Mouse (Mus musculus) kidney, adult 2 months (tissue): ENCODE measurements around the gene Blnk. TPM values are rescaled to one million over a fixed set of nuclear protein-coding genes. Genes with fewer than 3 reads are reported as not detected.

Experiments
- DNase-seq: peaks from one replicate; pipeline ENCODE4 v3.0.0; 2021
- H3K27ac ChIP-seq: fragments of 200-500 bp; 2 replicates; pipeline ENCODE4 v1.5.1; 2012; ENCODE audit warnings: low read depth, low read length, control low read depth, inconsistent platforms; ENCODE audit not compliant: insufficient read depth
- H3K27me3 ChIP-seq: fragments of 200-500 bp; replicated peaks from 2 replicates; pipeline ENCODE4 v1.6.1; 2012; ENCODE audit warnings: mild to moderate bottlenecking, moderate library complexity, low read length, inconsistent platforms; ENCODE audit not compliant: control insufficient read depth, insufficient read depth
- H3K36me3 ChIP-seq: fragments of 200-500 bp; 2 replicates; pipeline ENCODE4 v1.6.1; 2012; ENCODE audit warnings: mild to moderate bottlenecking, moderate library complexity, low read length, inconsistent platforms; ENCODE audit not compliant: control insufficient read depth, insufficient read depth
- H3K4me1 ChIP-seq: fragments of 200-500 bp; 2 replicates; pipeline ENCODE4 v1.6.1; 2011; ENCODE audit warnings: low read length; ENCODE audit not compliant: control insufficient read depth, insufficient read depth
- H3K4me3 ChIP-seq: fragments of 200-500 bp; 2 replicates; pipeline ENCODE4 v1.5.1; 2011; ENCODE audit warnings: mild to moderate bottlenecking, low read depth, low read length, control low read depth; ENCODE audit not compliant: insufficient read depth
- CTCF ChIP-seq: fragments of 200-500 bp; conservative IDR thresholded peaks from 2 replicates; pipeline ENCODE4 v1.5.1; 2011; ENCODE audit warnings: low read depth, mild to moderate bottlenecking, control low read depth, low read length, moderate library complexity, mixed read lengths; ENCODE audit not compliant: insufficient read depth, insufficient read length
- POLR2A ChIP-seq: fragments of 200-500 bp; IDR thresholded peaks from one replicate; pipeline ENCODE4 v1.6.1; 2011; ENCODE audit warnings: low read depth, low read length, control low read depth
- WGBS: fragments of 180-500 bp; shearing (Covaris S2); methylation state at CpG from one replicate; pipeline ENCODE4 v1.1.7; 2018; 5-methylcytosine and 5-hydroxymethylcytosine counted together
- polyA plus RNA-seq: library from polyadenylated mRNA; depleted of rRNA; stranded (reverse); fragments of >200 nt; gene quantifications from 2 replicates; pipeline ENCODE4 v1.2.3, GENCODE M21; 2012

The Blnk gene
- polyA plus RNA-seq, 1 experiment: 16.5 TPM

DNA sequence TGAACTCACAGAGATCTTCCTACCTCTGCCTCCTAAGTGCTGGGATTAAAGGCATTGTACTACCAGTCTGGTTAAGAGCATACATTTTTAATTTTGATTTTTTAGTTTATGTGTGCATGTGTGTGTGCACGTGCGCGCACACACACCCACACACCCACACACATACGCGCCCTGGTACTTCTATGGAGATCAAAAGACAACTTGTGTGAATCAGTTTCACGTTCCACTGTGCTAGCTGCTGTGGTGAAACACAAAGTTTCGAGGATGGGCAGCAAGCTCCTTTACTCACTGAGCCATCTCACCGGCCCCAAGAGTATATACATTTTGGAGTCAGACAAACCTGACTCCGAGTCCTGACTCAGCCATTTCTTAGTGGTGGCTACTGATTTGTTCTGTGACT lies 33.3 kb upstream of the Blnk start:
- no peak for DNase-seq
- WGBS: 91% methylated on average over 9 of the region's 9 CpGs
- TF ChIP-seq POLR2A (no peak), CTCF (no peak)
- no peaks in the 10 kb centered on the region for H3K36me3 ChIP-seq
- H3K27me3 ChIP-seq: no peaks in the 10 kb centered on the region
- no peak overlapping the region for H3K4me3 ChIP-seq
- no peaks in the 10 kb centered on the region for H3K4me1 ChIP-seq
- H3K27ac ChIP-seq: no peak overlapping the region

DNA sequence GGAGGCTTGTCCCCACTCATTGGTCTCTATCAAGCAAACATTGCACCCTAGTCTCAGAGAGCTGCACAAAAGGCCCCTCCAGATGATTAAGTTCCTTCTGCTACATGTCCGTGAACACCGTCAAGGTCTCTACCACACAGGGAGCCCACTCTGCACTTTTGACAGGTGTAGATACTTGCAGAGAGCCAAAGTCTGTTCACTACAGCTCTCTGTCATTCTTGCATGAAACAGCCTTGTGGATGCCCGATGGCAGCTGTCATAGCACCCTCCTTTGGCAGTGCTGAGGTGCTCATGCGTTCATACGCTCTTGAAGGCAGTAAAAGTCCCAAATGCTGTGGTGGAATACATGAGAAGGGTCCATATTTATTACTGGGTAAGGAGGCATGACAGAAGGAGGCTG lies 32.7 kb upstream of the Blnk start:
- no peak for DNase-seq
- Histone ChIP-seq H3K4me3 (no peak overlapping the region), H3K36me3 (no peaks in the 10 kb centered on the region), H3K27ac (no peak overlapping the region), H3K27me3 (no peaks in the 10 kb centered on the region), H3K4me1 (no peaks in the 10 kb centered on the region)
- WGBS: 80% methylated on average over 5 of the region's 5 CpGs
- no peak for TF ChIP-seq CTCF
- TF ChIP-seq POLR2A: no peak

DNA sequence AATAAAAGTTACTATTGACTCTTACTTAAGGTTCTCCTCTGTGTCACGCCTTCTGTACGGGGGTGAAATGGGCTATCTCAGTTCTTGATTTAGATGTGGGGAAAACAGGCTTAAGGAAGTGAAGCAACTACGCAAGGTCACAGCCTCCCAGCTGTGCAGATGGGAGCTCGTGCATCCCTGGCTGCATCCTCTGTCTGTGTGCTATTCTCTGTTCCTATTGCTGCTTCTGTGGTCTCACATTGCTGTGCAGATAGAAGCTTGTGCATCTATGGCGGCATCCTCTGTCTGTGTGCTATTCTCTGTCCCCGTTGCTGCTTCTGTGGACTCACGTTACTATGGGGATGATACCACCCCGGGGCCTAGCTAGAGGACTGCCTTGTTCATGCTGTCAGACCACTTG lies 32.2 kb upstream of the Blnk start:
- H3K36me3 ChIP-seq: no peaks in the 10 kb centered on the region
- H3K4me3 ChIP-seq: no peak overlapping the region
- no peak overlapping the region for H3K27ac ChIP-seq
- TF ChIP-seq POLR2A: no peak
- no peak for TF ChIP-seq CTCF
- no peaks in the 10 kb centered on the region for H3K4me1 ChIP-seq
- no peak for DNase-seq
- H3K27me3 ChIP-seq: no peaks in the 10 kb centered on the region
- 85% methylated on average over 8 of the region's 8 CpGs for WGBS

DNA sequence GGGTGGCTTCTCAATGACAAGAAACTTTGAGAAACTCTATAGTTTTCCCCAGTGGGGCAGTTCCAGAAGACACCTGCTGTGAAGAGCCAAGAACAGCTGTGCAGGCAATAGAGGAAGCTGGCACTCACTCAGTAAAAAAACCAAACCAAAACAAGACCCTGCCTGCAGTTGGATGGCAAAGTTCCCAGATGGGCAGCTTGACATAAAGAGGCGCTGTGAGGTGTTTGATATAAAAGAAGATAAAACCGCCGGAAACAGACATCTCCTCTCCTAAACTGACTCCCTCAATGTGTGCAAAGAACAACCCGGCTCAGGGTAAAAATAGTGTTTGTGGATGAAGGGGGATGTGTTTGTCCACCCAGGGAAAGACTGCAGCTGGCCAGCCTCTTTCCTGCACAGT lies 27.9 kb upstream of the Blnk start:
- DNase-seq: no peak
- H3K4me3 ChIP-seq: no peak overlapping the region
- no peaks in the 10 kb centered on the region for H3K4me1 ChIP-seq
- 69% methylated on average over 4 of the region's 4 CpGs for WGBS
- TF ChIP-seq POLR2A (no peak), CTCF (no peak)
- no peaks in the 10 kb centered on the region for H3K27me3 ChIP-seq
- H3K27ac ChIP-seq: no peak overlapping the region
- no peaks in the 10 kb centered on the region for H3K36me3 ChIP-seq

DNA sequence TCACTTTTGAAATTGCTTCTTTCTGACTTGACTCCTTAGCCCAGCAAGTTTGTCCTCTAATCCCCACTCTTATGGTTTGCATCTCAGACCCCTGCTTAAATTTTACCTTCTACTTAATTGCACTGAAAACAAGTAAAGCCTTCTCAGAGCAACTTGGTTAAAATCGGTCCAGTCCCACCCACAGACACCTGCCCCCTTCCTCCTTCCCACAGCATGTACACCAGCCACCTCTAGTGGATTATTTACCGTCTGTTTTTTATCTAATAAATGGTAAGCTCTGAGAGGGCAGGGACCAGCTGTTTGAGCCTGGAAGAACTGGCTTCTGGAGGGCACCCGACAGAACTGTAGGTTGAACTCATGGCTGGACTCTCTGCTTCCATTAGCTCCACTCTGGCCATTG lies 26.2 kb upstream of the Blnk start:
- no peak for TF ChIP-seq POLR2A
- no peak for TF ChIP-seq CTCF
- no peak overlapping the region for H3K4me3 ChIP-seq
- DNase-seq: no peak
- H3K36me3 ChIP-seq: no peaks in the 10 kb centered on the region
- no peak overlapping the region for H3K27ac ChIP-seq
- H3K4me1 ChIP-seq: peaks cover 4% of the 10 kb centered on the region; the same call in 1 of the 2 replicates
- WGBS: 56% methylated on average over 3 of the region's 3 CpGs
- no peaks in the 10 kb centered on the region for H3K27me3 ChIP-seq

DNA sequence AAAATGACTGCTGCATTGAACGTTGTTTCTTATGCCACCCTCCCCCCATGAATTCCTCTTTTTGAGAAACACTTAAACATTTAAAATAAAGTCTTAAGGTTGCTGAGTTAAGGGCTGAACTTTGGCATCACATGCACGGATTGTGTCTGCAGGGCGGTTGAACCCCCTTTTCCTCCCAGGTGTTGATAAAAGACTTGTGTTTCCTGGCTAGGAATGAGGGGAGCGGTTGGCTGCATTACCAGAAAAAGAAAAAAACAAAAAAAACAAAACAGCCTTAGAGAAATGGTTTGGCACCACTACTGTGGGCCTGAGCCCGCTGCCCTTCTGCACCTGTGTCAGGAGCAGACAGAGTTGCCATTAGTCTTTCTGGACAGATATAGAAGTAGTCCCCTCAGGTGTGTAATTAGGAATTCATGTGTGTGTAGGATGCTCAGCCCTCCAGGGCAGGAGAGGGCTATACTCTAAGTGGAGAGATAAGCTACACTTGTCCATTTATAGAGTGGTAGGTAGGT lies 24.9 kb upstream of the Blnk start:
- Histone ChIP-seq H3K27me3 (no peaks in the 10 kb centered on the region), H3K27ac (no peak overlapping the region), H3K36me3 (no peaks in the 10 kb centered on the region), H3K4me1 (peaks cover 4% of the 10 kb centered on the region; the same call in 1 of the 2 replicates), H3K4me3 (no peak overlapping the region)
- TF ChIP-seq POLR2A (no peak), CTCF (no peak)
- DNase-seq: no peak
- WGBS: 68% methylated on average over 5 of the region's 5 CpGs

DNA sequence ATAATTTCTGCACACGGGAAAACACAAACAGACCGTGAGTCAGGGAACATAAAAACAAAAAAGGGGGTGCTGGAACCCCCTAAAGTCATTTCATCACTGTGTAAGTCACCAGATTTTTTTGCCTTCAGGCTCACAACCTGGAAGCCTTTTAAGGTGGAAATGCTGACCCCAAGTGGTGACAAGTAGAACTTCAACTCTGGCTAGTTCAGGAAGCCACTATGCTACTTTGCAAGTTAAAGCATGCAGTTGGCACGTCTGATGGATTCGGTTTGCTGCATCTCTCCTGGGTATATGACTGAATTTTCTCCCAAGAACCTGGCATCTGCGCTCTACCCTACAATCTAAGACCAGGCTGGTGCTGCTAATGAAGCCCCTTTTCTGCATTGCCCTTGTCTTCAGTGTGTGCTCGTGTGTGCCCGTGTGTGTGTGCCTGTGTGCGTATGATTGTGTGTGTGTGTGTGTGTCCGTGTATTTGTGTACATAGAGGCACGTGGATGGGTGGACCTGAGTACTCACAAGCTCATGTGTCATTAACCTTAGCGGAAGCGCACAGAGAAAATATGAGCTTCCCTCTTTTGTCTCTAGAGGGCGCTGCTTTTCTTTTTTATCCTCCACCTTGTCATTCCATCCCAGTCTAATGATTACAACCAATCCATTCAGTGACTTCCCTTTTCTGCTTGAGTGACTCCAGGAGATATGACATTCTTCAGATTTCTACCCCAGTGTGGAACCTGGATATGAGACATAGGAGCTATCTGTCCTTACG lies 21.8 kb upstream of the Blnk start:
- Histone ChIP-seq H3K4me3 (no peak overlapping the region), H3K4me1 (peaks cover 4% of the 10 kb centered on the region; the same call in 1 of the 2 replicates)

More for the DNA sequence above, 21.8 kb upstream of the Blnk start:
- H3K27ac ChIP-seq: no peak overlapping the region
- TF ChIP-seq POLR2A: no peak
- peak; percentile 51 for TF ChIP-seq CTCF
- WGBS: 15% methylated on average over 14 of the region's 14 CpGs
- H3K27me3 ChIP-seq: no peaks in the 10 kb centered on the region
- no peaks in the 10 kb centered on the region for H3K36me3 ChIP-seq
- DNase-seq: peak; percentile 66
